Mouse (Mus musculus) central nervous system, embryonic 18 days (tissue): ENCODE measurements around the gene Rab29. TPM values are rescaled to one million over a fixed set of nuclear protein-coding genes. Genes with fewer than 3 reads are reported as not detected.

ENCODE experiments used
- polyA plus RNA-seq: library from polyadenylated mRNA; depleted of rRNA; stranded (reverse); fragments of >200 nt; gene quantifications from 2 replicates; pipeline ENCODE4 v1.2.3, GENCODE M21; 2012; rRNA removed

The Rab29 gene
- 7.8 and 8.1 TPM in 2 replicates for polyA plus RNA-seq

GRCm38 (mm10) chr1:131867093-131867945 lies at the start of gene Rab29:
TSS of gene Rab29 (plus strand) at chr1:131867224.

DNA sequence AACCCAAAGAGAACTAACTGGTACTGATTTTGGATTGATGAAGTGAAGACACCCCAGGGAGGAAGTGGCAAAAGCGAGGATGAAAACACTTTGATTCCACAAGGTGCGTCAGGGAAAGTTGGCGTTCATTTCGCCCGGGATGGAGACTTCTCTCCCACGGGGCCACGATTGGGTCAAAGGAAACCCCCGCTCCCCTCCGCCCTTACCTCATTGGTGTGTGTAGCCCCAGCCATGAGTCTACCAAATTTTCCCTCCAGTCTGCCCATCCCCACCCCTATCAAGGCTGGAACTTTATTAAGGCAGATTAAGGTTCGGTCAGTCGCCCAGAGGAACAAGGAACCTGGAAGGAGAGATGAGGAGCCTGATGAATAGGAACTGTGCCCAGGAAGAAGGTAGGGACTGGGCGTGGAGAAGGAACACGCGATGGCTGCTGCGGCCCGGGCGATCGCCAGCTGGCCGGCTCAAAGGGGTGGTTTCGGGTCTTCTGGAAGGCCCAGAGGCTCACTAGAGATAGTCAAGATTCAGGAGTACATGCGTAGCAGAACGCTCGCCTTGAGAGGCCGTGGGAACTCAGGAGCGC lies 39.7 kb upstream of the Rab29 start, which contains the start of gene Slc41a1:
Gene Slc41a1 (plus strand): TSS at position 287 of the 580 bp plus-strand sequence.

GRCm38 (mm10) chr1:131910001-131910648 lies 43.1 kb downstream of the Rab29 start, which contains the start of gene Nucks1:
TSS of gene Nucks1 (plus strand) at chr1:131910534.

Other genes starting within 250 kb of the Rab29 start
- not detected in 2 replicates for gene Ctse, start 228.9 kb upstream of the Rab29 start, polyA plus RNA-seq
- 0.85 and 0.87 TPM in 2 replicates for gene Rab7b, start 178.5 kb upstream of the Rab29 start, polyA plus RNA-seq
- 0.17 TPM in 2 replicates for gene Slc26a9, start 123.2 kb upstream of the Rab29 start, polyA plus RNA-seq
- 0.13 and 0.15 TPM in 2 replicates for gene Pm20d1, start 69.8 kb upstream of the Rab29 start, polyA plus RNA-seq
- 21.1 and 21.2 TPM in 2 replicates for gene Slc41a1, start 39.7 kb upstream of the Rab29 start, polyA plus RNA-seq
- 48.2 and 48.4 TPM in 2 replicates for gene Nucks1, start 43.3 kb downstream of the Rab29 start, polyA plus RNA-seq
- gene Slc45a3, start 95.7 kb downstream of the Rab29 start, polyA plus RNA-seq: 1.9 and 2.3 TPM in 2 replicates
- 14.3 and 14.6 TPM in 2 replicates for gene Elk4, start 140.4 kb downstream of the Rab29 start, polyA plus RNA-seq
- gene Mfsd4a, start 200.8 kb downstream of the Rab29 start, polyA plus RNA-seq: 4.3 and 5.2 TPM in 2 replicates